Mouse (Mus musculus): ENCODE results near the gene Acaca. TPM values are rescaled to one million over a fixed set of nuclear protein-coding genes. Genes with fewer than 3 reads are reported as not detected.

Acaca gene
- polyA plus RNA-seq, 1 experiment from 2014 or later: 22.6 TPM

GRCm38 (mm10) chr11:84353058-84353726 is 223.7 kb downstream of the Acaca start:
- no peak overlapping the region for H3K9ac ChIP-seq (ENCODE audit: low read depth, low read length)
- H3K9me3 ChIP-seq (ENCODE audit: control insufficient read depth, low read length): no peaks in the 10 kb centered on the region
- no peaks in the 10 kb centered on the region for H3K27me3 ChIP-seq (replicated peaks; ENCODE audit: control insufficient read depth, insufficient read depth, low read length)
- 66% methylated on average over 7 of the region's 7 CpGs for WGBS
- H3K4me2 ChIP-seq (ENCODE audit: low read length): no peak overlapping the region
- no peak overlapping the region for H3K4me3 ChIP-seq (ENCODE audit: low read length)
- no peak overlapping the region for H3K27ac ChIP-seq (ENCODE audit: low read depth, low read length)
- no peaks in the 10 kb centered on the region for H3K36me3 ChIP-seq (ENCODE audit: control insufficient read depth, insufficient read depth, low read length)
- peaks cover 5% of the 10 kb centered on the region for H3K4me1 ChIP-seq (ENCODE audit: control insufficient read depth, insufficient read depth, low read depth, low read length)
- no peak for ATAC-seq

GRCm38 (mm10) chr11:84357304-84357703 is 227.8 kb downstream of the Acaca start:
- peaks cover 4% of the 10 kb centered on the region for H3K4me1 ChIP-seq (ENCODE audit: control insufficient read depth, insufficient read depth, low read depth, low read length)
- H3K9ac ChIP-seq (ENCODE audit: low read depth, low read length): no peak overlapping the region
- ATAC-seq: no peak
- no peaks in the 10 kb centered on the region for H3K27me3 ChIP-seq (replicated peaks; ENCODE audit: control insufficient read depth, insufficient read depth, low read length)
- no peak overlapping the region for H3K4me2 ChIP-seq (ENCODE audit: low read length)
- WGBS: 80% methylated on average over 3 of the region's 3 CpGs
- no peak overlapping the region for H3K4me3 ChIP-seq (ENCODE audit: low read length)
- H3K36me3 ChIP-seq (ENCODE audit: control insufficient read depth, insufficient read depth, low read length): no peaks in the 10 kb centered on the region
- H3K27ac ChIP-seq (ENCODE audit: low read depth, low read length): no peak overlapping the region
- H3K9me3 ChIP-seq (ENCODE audit: control insufficient read depth, low read length): no peaks in the 10 kb centered on the region

- peaks cover 4% of the 10 kb centered on the region for H3K4me1 ChIP-seq (ENCODE audit: control insufficient read depth, insufficient read depth, low read depth, low read length)
- no peak overlapping the region for H3K4me2 ChIP-seq (ENCODE audit: low read length)
- no peaks in the 10 kb centered on the region for H3K9me3 ChIP-seq (ENCODE audit: control insufficient read depth, low read length)
- no peak overlapping the region for H3K4me3 ChIP-seq (ENCODE audit: low read length)
- H3K27ac ChIP-seq (ENCODE audit: low read depth, low read length): no peak overlapping the region
- 76% methylated on average over 2 of the region's 2 CpGs for WGBS
- H3K27me3 ChIP-seq (replicated peaks; ENCODE audit: control insufficient read depth, insufficient read depth, low read length): no peaks in the 10 kb centered on the region
- H3K36me3 ChIP-seq (ENCODE audit: control insufficient read depth, insufficient read depth, low read length): no peaks in the 10 kb centered on the region
- ATAC-seq: no peak
- no peak overlapping the region for H3K9ac ChIP-seq (ENCODE audit: low read depth, low read length)
Measured at GRCm38 (mm10) chr11:84357771-84358170, 228.3 kb downstream of the Acaca start.

GRCm38 (mm10) chr11:84361551-84361950 is 232.1 kb downstream of the Acaca start:
- Histone ChIP-seq H3K4me3 (ENCODE audit: low read length) (no peak overlapping the region), H3K9ac (ENCODE audit: low read depth, low read length) (no peak overlapping the region), H3K4me2 (ENCODE audit: low read length) (no peak overlapping the region), H3K9me3 (ENCODE audit: control insufficient read depth, low read length) (no peaks in the 10 kb centered on the region), H3K27ac (ENCODE audit: low read depth, low read length) (no peak overlapping the region), H3K4me1 (ENCODE audit: control insufficient read depth, insufficient read depth, low read depth, low read length) (peaks cover 4% of the 10 kb centered on the region), H3K36me3 (ENCODE audit: control insufficient read depth, insufficient read depth, low read length) (peaks cover 5% of the 10 kb centered on the region; the same call in 1 of the 2 replicates), H3K27me3 (replicated peaks; ENCODE audit: control insufficient read depth, insufficient read depth, low read length) (no peaks in the 10 kb centered on the region)
- whole genome bisulfite sequencing: 81% methylated on average over 5 of the region's 5 CpGs
- no peak for ATAC-seq

GRCm38 (mm10) chr11:84362633-84363243 is 233.3 kb downstream of the Acaca start:
- no peak overlapping the region for H3K9ac ChIP-seq (ENCODE audit: low read depth, low read length)
- H3K4me1 ChIP-seq (ENCODE audit: control insufficient read depth, insufficient read depth, low read depth, low read length): peaks cover 4% of the 10 kb centered on the region
- WGBS: 41% methylated on average over 6 of the region's 6 CpGs
- H3K36me3 ChIP-seq (ENCODE audit: control insufficient read depth, insufficient read depth, low read length): peaks cover 5% of the 10 kb centered on the region; the same call in 1 of the 2 replicates
- no peak overlapping the region for H3K4me2 ChIP-seq (ENCODE audit: low read length)
- H3K9me3 ChIP-seq (ENCODE audit: control insufficient read depth, low read length): no peaks in the 10 kb centered on the region
- H3K4me3 ChIP-seq (ENCODE audit: low read length): no peak overlapping the region
- H3K27me3 ChIP-seq (replicated peaks; ENCODE audit: control insufficient read depth, insufficient read depth, low read length): no peaks in the 10 kb centered on the region
- no peak overlapping the region for H3K27ac ChIP-seq (ENCODE audit: low read depth, low read length)
- no peak for ATAC-seq

- Histone ChIP-seq H3K9me3 (ENCODE audit: control insufficient read depth, low read length) (no peaks in the 10 kb centered on the region), H3K9ac (ENCODE audit: low read depth, low read length) (no peak overlapping the region), H3K4me1 (ENCODE audit: control insufficient read depth, insufficient read depth, low read depth, low read length) (peaks cover 4% of the 10 kb centered on the region), H3K4me2 (ENCODE audit: low read length) (no peak overlapping the region), H3K36me3 (ENCODE audit: control insufficient read depth, insufficient read depth, low read length) (peaks cover 5% of the 10 kb centered on the region; the same call in 1 of the 2 replicates), H3K27ac (ENCODE audit: low read depth, low read length) (no peak overlapping the region), H3K4me3 (ENCODE audit: low read length) (no peak overlapping the region), H3K27me3 (replicated peaks; ENCODE audit: control insufficient read depth, insufficient read depth, low read length) (no peaks in the 10 kb centered on the region)
- 75% methylated on average over 1 of the region's 1 CpGs for WGBS
- ATAC-seq: no peak
Measured at GRCm38 (mm10) chr11:84365313-84365712, 235.8 kb downstream of the Acaca start.

GRCm38 (mm10) chr11:84368902-84369301 is 239.4 kb downstream of the Acaca start:
- Histone ChIP-seq H3K9ac (ENCODE audit: low read depth, low read length) (no peak overlapping the region), H3K4me3 (ENCODE audit: low read length) (no peak overlapping the region), H3K27me3 (replicated peaks; ENCODE audit: control insufficient read depth, insufficient read depth, low read length) (no peaks in the 10 kb centered on the region), H3K4me2 (ENCODE audit: low read length) (no peak overlapping the region), H3K27ac (ENCODE audit: low read depth, low read length) (no peak overlapping the region), H3K9me3 (ENCODE audit: control insufficient read depth, low read length) (no peaks in the 10 kb centered on the region), H3K36me3 (ENCODE audit: control insufficient read depth, insufficient read depth, low read length) (peaks cover 5% of the 10 kb centered on the region; the same call in 1 of the 2 replicates), H3K4me1 (ENCODE audit: control insufficient read depth, insufficient read depth, low read depth, low read length) (no peaks in the 10 kb centered on the region)
- ATAC-seq: no peak
- 68% methylated on average over 2 of the region's 2 CpGs for WGBS

GRCm38 (mm10) chr11:84373122-84373521 is 243.7 kb downstream of the Acaca start:
- ATAC-seq: no peak
- H3K27ac ChIP-seq (ENCODE audit: low read depth, low read length): no peak overlapping the region

GRCm38 (mm10) chr11:84375951-84376496 is 246.6 kb downstream of the Acaca start:
- no peak overlapping the region for H3K9ac ChIP-seq (ENCODE audit: low read depth, low read length)
- 24% methylated on average over 3 of the region's 3 CpGs for WGBS

More at GRCm38 (mm10) chr11:84373122-84373521, 243.7 kb downstream of the Acaca start:
- Histone ChIP-seq H3K4me3 (ENCODE audit: low read length) (no peak overlapping the region), H3K36me3 (ENCODE audit: control insufficient read depth, insufficient read depth, low read length) (peaks cover 4% of the 10 kb centered on the region; the same call in 1 of the 2 replicates), H3K27me3 (replicated peaks; ENCODE audit: control insufficient read depth, insufficient read depth, low read length) (no peaks in the 10 kb centered on the region), H3K4me1 (ENCODE audit: control insufficient read depth, insufficient read depth, low read depth, low read length) (peaks cover 2% of the 10 kb centered on the region; the same call in 1 of the 2 replicates), H3K9ac (ENCODE audit: low read depth, low read length) (no peak overlapping the region), H3K4me2 (ENCODE audit: low read length) (no peak overlapping the region), H3K9me3 (ENCODE audit: control insufficient read depth, low read length) (no peaks in the 10 kb centered on the region)
- WGBS: 69% methylated on average over 4 of the region's 4 CpGs

More at GRCm38 (mm10) chr11:84375951-84376496, 246.6 kb downstream of the Acaca start:
- Histone ChIP-seq H3K27me3 (replicated peaks; ENCODE audit: control insufficient read depth, insufficient read depth, low read length) (no peaks in the 10 kb centered on the region), H3K4me3 (ENCODE audit: low read length) (no peak overlapping the region), H3K36me3 (ENCODE audit: control insufficient read depth, insufficient read depth, low read length) (peaks cover 4% of the 10 kb centered on the region; the same call in 1 of the 2 replicates), H3K4me1 (ENCODE audit: control insufficient read depth, insufficient read depth, low read depth, low read length) (peaks cover 2% of the 10 kb centered on the region; the same call in 1 of the 2 replicates), H3K27ac (ENCODE audit: low read depth, low read length) (no peak overlapping the region; the same call in 1 of the 2 replicates), H3K4me2 (ENCODE audit: low read length) (no peak overlapping the region), H3K9me3 (ENCODE audit: control insufficient read depth, low read length) (no peaks in the 10 kb centered on the region)
- ATAC-seq: peak; percentile 61
